Mouse (Mus musculus) activated CD4-positive, CD25-positive, alpha-beta regulatory T cell (primary cell): ENCODE data around the gene Tmed9. TPM values are rescaled to one million over a fixed set of nuclear protein-coding genes. Genes with fewer than 3 reads are reported as not detected.

Experiments used
- polyA plus RNA-seq, 2 experiments: library from polyadenylated mRNA; unstranded; fragments of 100-300 nt; shearing (Covaris generic); gene quantifications; one replicate each; pipeline ENCODE4 v1.2.1; 2017

Tmed9 gene
- polyA plus RNA-seq: 100 to 1,000 TPM; 274 to 325 TPM

DNA sequence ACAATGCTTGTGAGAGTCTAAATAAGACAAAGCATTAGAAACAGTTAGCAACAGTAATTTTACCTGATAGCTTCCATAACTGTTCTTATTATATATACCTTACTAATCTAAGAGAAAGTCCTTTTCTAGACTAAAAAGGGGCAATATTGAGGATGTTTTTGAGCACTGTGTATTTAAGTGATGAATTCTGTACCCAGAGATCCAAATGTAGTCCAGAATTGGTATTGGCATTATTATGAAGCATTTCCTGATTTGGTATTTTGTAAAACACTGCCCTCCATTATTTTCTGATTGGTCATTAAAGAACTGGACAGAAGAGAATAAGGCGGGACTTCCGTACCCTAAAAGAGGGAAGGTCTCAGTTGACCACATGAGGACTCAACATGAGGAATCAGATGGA, at the start of gene Tmed9:
Gene Tmed9, plus strand, starts transcription at position 301 of the 400 bp plus-strand sequence.

DNA sequence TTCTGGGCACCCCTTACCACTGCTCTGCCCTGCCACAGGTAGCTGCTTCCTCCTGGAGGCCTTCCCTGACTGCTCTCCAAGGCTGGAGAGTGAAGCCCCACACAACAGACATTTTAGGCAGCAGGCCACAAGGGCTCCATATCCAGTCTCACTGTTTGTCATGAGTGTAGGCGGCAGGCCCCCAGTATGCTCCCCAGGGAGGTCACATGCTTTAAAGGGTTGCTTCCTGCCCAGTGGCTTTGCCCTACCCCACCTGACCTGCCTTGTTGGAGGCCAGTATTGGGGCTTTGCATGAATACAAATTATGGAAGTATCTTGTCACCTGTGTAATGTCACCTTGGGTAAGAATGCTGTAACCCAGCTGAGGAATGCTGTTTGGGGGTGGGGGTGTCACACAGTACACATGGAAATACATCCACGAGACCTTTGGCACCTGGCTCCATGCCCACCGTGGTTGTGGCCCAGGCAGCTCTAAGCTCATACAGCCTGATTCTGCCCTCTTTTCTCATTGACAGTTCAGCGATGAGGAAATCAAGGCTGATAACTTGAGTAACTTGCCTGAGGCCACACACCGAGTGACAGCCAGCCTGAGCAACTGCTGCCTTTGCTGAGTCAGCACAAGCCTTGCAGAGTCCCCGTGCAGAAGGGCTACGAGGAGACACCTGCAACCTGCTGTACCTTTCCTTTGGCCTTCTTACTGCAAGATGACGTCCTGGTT, 44.2 kb upstream of the Tmed9 start, which contains the start of gene Dok3:
Gene Dok3, minus strand, starts transcription at position 99 of the 718 bp plus-strand sequence.

DNA sequence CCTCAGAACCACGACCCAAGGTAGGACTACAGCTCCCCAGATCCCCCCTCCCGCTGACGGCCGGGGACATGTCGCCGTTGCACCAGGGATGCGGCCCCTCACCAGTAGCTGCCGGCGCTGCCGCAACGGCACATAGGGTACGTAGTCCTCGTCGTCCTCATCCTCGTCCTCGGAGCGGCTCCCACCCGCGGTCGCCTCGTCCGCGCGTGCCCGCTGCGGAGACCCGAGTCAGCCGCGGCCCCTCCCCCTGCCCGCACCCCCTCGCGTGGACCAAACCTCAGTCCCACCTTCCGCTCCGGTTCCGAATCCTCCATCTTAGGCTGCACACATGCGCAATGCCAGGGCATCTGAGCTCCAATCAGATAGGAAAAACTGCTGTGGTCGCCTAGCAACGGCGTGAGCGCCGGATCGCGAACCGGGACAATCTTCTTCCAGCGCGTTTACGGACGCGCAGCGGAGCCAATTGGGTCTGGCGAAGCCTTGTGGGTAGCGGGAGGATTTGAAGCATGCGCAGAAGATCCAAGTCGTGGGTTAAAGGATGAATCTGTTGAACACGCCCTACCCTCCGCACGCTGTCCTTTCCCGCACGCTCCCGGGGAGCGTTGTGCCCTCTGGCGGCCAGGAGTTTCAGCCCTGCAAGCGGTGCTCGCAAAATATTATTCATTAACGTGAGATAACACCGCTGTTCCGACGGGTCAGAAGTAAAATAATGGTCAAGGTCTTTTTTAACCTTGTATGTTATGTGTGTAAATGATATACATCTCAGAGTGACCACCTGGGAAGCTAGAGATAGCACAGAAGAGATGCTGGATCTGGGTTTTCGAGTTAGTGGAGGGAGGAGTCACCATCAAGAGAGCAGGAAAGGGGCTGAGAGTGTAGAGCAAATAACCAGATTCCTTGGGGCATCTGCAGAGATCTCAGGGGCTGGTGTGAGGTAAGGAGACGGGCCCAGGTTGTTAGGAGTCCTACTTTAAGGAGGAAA, 37.0 kb upstream of the Tmed9 start, which contains the start of gene Ddx41:
Gene Ddx41, minus strand, starts transcription at position 465 of the 982 bp plus-strand sequence.

DNA sequence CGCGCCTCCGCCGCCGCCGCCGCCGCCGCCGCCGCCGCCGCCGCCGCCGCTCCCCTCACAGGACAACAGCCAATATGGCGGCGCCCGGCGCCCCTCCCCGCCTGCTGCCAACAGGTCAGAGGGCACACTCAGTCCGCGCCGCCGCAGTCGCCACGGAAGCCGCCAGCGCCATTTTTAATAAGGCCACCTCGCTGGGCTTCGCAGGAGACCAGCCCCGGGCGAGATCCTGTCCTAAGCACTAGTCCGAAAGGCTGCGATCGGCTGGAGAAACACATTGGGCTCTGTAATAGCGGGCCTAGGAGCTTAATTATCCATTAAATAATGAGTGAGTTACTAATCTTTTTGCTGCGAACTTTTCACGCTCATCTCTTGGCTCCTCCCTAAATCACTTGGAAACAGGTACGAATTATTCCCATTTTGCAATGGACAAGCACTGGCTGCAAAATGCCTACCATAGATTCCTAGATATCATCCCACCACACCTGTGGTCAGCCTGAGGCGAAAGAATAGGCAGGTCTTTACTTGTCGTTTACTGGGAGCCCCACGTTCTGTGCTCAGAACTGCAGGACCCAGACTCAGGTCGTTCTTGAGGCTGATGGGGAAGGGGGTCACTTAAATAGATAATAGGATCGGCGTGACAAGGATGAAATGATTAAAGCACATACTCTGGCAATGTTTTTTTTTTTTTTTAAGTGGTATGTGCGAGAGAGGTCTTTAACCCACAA, 2.3 kb upstream of the Tmed9 start, which contains the start of gene Fam193b:
Gene Fam193b, minus strand, starts transcription at position 94 of the 725 bp plus-strand sequence.

DNA sequence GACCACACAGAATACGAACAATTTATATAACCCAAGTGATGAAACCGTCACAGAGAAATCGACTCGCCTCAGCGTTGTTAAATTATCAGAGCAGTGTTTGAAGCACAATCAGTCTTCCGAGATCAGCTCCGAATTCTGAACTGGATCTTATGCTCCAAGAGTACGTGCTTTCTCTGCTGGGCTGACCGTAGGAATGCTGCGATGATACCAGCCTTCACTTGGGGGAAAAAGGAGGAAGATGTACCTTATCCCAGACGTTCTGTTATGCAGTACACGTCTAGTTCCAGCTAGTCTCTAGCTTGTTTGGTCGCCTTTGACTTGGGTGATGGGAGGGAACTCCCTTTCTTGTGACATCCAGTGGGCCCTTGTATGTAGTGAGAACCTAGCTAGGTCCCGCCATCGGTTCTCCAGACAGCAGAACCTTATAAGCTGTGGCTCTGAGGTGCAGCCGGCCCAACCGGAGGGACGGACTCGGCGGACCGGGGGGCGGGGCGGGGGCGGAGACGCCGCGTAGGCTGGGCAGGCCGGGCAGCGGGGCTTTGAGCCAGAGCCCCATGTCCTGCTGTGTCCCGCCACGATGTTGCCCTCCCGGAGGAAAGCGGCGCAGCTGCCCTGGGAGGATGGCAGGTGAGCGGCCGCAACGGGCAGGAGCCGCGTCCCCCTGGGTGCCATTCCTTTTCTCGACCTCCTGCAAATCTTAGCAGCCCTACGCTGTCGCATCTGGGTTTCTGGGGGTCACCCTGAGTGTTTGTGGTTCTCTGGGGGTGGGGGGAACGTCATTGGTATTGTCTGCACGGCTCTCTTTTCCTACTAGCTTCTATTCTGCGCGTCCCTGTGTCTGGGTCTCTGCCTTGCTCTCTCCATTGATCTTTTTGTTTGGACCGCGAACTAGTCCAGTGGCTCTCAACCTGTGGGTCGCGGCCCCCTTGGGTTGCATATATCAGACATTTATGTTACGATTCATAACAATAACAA, 26.3 kb downstream of the Tmed9 start, which contains the start of gene B4galt7:
Gene B4galt7, plus strand, starts transcription at position 331 of the 975 bp plus-strand sequence.

DNA sequence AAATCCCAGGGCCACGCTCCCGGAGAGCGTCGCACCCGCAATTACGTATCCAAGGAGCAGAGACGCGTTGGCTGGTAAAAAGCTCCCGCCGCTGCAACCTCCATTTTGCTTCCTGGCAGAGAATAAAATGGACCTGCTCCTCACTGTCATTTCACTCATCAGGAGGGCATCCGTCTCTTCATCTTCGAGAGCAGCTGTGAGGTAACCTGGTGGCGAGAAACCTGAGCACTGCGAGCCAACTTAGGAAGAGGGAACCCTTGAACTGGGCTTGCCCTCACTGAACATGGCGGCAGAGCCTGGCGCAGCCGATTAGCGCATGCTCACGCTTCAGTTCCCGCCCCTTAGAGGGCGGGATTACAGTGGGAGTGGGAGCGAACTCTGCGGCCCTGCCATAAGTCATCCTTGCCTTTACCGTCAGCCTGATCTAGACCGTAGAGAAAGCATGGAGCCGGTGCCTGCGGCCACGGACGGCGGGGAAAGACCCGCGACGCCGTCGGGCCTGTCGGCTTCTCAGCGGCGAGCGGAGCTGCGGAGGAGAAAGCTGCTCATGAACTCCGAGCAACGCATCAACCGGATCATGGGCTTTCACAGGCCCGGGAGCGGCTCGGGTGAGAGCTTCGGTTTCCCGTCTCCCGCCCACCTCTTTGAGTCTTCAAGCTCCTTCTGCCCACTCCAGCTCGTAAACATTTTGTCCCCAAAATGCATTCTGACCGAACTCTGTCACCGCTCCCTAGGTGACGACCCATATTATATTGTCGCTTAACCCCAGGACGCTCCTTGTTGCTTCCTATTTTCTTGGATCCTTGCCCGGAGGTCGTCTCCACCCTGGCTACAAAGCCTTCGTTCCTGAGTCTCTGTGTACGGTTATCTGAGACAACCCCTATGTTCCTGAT, 49.4 kb downstream of the Tmed9 start, which contains the start of gene Caml:
Gene Caml, plus strand, starts transcription at position 357 of the 893 bp plus-strand sequence.

DNA sequence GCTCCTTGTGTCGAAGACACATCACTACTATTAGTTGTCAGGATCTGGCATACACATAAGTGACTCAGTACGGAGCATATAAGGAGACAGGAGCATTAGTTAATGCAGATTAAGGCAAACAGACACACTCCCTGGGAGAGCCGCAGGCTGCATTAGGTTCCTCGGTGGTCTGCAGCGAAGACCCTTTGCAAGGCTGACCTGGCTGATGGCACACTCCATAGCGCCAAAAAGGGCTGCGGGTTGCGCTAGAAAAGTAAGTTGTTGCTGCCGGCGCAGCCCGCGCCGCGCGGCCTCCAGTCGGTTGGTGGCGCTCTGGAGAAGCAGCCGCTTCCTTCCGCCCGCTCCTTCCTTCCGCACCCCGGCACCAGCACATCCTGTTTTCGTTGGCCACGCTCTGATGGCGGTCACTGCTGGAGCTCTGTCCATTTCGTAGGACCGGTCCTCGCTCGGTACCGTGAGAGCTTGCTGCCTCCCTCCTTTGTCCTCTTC, 61.2 kb downstream of the Tmed9 start, which contains the start of gene Ddx46:
Gene Ddx46, plus strand, starts transcription at position 389 of the 489 bp plus-strand sequence.

Other genes starting within 250 kb of the Tmed9 start
- gene Mxd3, start 243.9 kb upstream of the Tmed9 start, polyA plus RNA-seq: 10 to 100 TPM in 1 of 2 experiments, 1 to 10 TPM in 1; 6.7 to 11.3 TPM
- gene Lman2, start 210.9 kb upstream of the Tmed9 start, polyA plus RNA-seq: 100 to 1,000 TPM; 118 to 171 TPM
- gene Rgs14, start 204.0 kb upstream of the Tmed9 start, polyA plus RNA-seq: 100 to 1,000 TPM in 1 of 2 experiments, 10 to 100 TPM in 1; 85.2 to 155 TPM
- under 1 TPM in 1 of 2 experiments, not detected in 1; 0.21 TPM for gene Slc34a1, start 175.5 kb upstream of the Tmed9 start, polyA plus RNA-seq
- not detected for gene Pfn3, start 158.5 kb upstream of the Tmed9 start, polyA plus RNA-seq
- not detected for gene F12, start 146.9 kb upstream of the Tmed9 start, polyA plus RNA-seq
- gene Grk6, start 128.7 kb upstream of the Tmed9 start, polyA plus RNA-seq: 100 to 1,000 TPM; 307 to 363 TPM
- 10 to 100 TPM in 1 of 2 experiments, 1 to 10 TPM in 1; 5.3 to 12.3 TPM for gene Prr7, start 109.5 kb upstream of the Tmed9 start, polyA plus RNA-seq
- gene Dbn1, start 85.6 kb upstream of the Tmed9 start, polyA plus RNA-seq: under 1 TPM; 0.07 to 0.42 TPM
- gene Pdlim7, start 60.1 kb upstream of the Tmed9 start, polyA plus RNA-seq: 10 to 100 TPM; 10.3 to 12.4 TPM
- 1 to 10 TPM; 1.0 to 2.0 TPM for gene Dok3, start 44.4 kb upstream of the Tmed9 start, polyA plus RNA-seq
- 10 to 100 TPM; 65.1 to 77.7 TPM for gene Ddx41, start 37.1 kb upstream of the Tmed9 start, polyA plus RNA-seq
- gene Fam193b, start 2.6 kb upstream of the Tmed9 start, polyA plus RNA-seq: 10 to 100 TPM; 48.0 to 51.3 TPM
- 10 to 100 TPM; 34.5 to 35.0 TPM for gene B4galt7, start 26.2 kb downstream of the Tmed9 start, polyA plus RNA-seq
- gene Caml, start 49.3 kb downstream of the Tmed9 start, polyA plus RNA-seq: 10 to 100 TPM; 26.2 to 35.0 TPM
- 10 to 100 TPM; 62.9 to 65.4 TPM for gene Ddx46, start 61.3 kb downstream of the Tmed9 start, polyA plus RNA-seq
- gene B230219D22Rik, start 119.4 kb downstream of the Tmed9 start, polyA plus RNA-seq: 10 to 100 TPM; 26.7 to 29.6 TPM
- gene Txndc15, start 140.9 kb downstream of the Tmed9 start, polyA plus RNA-seq: 10 to 100 TPM; 55.7 to 65.7 TPM
- gene Pcbd2, start 153.6 kb downstream of the Tmed9 start, polyA plus RNA-seq: 10 to 100 TPM; 34.2 to 60.7 TPM
- under 1 TPM in 1 of 2 experiments, not detected in 1; 0.26 TPM for gene Catsper3, start 210.8 kb downstream of the Tmed9 start, polyA plus RNA-seq